Mouse (Mus musculus) MEL-GATA-1-ER (cell line): ENCODE data around the gene Adap1.
A peak's percentile ranks its signal among the peaks of the same experiment; 100 is the strongest.

Source experiments
- DNase-seq: peaks from one replicate; pipeline ENCODE4 v3.0.0-alpha.2; 2012; ENCODE audit warnings: low read depth; ENCODE audit errors: extremely low read depth

The Adap1 gene

DNA sequence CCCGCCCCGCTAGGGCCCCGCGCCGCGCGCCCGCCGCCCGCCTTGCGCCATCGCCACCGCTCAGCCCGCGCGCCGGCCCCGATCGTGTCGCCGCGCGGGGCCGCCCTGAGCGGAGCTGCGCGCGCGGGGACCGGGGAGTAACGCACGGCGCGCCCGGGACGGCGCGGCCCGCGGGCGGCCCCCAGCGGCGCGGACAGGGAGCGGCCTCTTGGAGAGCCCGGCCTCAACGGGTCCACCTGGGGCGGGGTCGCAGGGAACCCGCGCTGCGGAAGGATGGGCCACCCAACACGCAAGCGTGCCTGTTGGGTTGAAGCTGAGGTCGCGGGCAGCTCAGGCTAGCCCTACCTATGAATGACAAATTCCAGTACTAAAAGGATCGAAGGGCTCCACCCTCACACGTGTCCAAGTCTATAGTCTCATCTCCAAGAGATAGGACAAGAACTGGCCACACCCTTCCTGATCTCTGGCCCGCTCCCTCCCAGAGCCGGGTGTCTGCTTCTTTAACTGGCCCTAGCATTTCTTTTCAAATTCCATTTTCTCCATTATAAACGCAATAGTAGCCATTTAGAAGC, at the start of gene Adap1:
TSS of gene Adap1 (minus strand) at position 228 of the 572 bp plus-strand sequence.
- DNase-seq, result peak; percentile 69

DNA sequence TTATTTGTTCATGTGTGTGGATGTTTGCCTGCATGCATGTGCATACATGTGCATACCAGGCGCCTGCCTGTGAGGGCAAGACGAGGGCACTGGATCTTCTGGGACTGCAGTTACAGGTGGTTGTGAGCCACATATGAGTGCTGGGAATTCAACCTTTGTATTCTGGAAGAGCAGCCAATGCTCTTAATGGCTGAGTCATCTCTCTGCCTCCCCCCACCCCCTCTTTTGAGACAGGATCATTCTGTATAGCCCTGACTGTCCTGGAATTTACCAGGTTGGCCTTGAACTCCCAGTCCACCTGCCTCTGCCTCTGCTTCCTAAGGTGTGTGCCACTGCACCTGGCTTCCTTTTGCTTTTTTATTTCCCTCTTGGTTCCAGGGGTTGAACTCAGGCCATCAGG, 49.4 kb upstream of the Adap1 start:
- no peak for DNase-seq

DNA sequence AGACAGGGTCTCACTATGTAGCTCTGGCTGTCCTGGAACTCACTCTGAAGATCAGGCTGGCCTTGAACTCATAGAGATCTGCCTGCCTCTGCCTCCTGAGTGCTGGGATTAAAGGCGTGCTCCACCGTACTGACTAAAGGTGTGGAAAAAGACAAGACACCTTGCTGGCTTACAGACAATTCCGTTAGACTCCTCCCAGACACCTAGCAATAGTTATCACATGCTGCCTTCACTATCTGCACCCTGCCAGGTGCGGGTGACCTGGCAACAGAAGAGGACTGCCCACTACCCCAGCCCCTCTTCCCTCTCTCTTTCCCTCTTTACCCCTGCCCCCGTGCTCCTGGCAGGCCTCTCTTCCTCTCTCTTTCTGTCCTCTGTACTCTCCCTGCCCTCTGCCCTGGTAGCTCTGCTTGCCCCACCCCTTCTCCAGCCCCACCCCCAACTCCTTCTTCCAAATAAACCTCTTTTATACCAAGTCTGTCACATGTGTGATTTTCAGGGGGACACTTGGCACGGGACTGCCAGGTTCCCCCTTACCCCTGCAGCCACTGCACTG, 48.5 kb upstream of the Adap1 start:
- DNase-seq, result no peak

DNA sequence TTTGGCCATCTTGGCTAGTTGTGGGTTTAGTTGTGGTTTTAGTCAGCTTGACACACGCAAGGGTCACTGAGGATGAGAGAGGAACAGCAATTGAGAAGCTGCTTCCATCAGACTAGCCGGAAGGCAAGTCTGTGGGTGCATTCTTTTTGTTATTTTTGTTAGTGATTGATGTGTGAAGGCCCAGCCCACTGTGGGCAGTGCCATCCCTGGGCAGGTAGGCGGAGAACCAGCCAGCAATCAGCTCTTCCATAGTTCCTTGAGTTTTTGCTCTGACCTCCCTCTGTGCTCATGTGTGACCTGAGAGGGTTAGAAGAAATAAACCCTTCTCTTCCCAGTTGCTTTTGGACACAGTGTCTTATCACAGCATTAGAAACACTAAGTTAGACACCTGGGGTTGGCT, 47.7 kb upstream of the Adap1 start:
- DNase-seq, result no peak

DNA sequence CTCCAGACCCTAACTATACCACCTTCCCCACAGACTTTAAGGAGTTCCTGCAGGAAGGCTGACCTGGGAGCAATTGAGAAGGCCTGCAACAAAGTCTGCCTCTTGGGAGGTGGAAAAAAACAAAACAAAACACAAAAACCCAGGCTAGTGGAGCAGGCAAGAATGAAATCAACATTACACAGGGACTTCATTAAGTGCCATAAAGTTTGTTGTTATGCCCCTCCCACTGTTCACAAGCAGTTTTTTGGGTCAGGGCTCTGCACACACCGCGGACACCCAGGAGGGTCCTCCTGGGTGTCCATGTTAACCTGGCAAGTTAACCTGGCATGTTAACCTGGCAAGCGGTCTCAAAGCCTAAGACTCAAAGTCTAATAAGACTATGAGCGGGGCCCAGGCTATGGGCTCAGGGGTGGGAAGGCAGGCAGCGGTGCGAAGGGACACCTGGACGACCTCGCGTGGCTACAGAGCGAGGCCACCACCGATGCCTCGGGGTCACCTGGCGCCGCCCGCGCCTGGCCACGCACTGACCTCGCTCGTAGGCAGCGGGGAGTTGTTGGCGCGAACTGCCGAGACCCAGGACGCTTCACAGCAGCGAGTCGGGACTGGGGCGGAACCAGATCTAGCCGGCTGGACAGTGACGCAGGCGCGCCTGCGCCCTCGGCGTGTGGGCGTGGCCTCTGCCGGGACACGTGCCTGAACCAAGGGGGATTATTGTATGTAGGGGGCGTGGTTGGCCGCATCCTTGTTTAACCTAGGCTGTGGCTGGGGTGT, 46.4 kb upstream of the Adap1 start:
- peak; percentile 78 for DNase-seq

DNA sequence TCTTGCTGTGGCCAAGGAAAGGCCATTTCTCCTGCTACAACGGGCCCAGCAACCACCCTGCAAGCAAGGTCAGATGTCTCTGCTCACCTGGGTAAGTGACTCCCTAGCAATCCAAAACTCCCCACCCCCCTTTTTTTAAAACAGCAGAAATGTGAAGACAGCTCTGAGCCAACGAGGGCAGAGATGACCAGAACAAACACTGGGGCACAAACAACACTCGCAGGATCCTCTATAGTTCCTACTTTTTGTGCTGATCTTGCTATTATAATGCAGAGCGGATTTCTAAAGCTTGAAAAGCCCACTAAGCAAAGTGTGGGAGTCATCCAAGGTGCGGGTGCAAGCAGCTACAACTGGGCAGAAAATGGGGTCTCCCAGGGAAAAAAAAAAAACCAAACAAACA, 45.7 kb upstream of the Adap1 start:
- DNase-seq, result no peak

DNA sequence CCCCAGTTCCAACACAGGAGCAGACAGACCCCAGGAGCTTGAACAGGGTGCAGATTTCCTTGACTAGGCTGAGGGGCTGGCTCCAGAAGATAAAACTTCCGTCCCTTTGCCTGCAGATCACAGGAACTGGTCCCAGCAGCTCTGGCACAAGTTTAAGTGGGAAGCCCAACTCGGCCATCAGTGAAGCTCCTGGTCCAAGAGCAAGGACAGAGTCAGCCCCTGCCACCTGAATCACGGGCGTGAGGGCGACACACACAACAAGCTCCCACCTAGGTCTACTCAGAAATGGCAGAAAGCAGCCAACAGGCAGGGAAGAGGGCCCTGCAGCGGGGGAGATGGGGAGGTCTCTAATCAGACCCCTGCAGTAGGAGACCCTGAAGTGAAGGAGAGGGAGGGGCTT, 44.9 kb upstream of the Adap1 start:
- DNase-seq, result no peak

DNA sequence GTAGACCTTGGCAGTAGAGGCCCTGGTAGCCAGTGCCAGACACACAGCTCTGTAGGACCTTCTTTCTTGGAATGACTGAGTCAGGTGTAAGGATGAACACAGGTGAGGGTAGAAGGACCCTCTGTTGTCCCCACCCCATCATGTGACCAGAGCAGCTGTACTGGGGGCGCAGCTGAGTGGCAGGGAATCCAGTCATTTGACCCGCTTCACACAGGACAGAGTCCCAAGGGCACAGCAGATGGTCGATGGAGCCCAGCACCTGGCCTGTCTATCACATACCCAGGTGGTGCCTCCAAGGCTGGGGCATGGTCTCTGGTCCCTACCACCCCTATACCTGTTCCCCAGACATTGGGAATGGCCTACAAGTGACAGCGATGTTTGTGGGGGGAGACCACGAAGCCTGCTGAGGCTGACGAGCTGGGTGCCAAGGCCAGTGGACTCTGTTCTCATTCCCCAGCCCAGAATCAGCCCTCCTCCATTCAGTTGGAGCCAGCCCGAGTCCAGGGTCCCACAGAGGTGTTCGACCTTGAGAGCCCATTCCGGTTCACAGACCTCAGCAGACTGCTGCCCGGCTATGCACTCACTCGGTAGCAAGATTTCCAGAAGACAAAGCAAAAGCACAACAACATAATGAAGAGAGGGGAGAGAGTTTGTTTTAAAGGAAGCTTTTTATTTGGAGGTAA, 43.4 kb upstream of the Adap1 start:
- DNase-seq, result no peak

DNA sequence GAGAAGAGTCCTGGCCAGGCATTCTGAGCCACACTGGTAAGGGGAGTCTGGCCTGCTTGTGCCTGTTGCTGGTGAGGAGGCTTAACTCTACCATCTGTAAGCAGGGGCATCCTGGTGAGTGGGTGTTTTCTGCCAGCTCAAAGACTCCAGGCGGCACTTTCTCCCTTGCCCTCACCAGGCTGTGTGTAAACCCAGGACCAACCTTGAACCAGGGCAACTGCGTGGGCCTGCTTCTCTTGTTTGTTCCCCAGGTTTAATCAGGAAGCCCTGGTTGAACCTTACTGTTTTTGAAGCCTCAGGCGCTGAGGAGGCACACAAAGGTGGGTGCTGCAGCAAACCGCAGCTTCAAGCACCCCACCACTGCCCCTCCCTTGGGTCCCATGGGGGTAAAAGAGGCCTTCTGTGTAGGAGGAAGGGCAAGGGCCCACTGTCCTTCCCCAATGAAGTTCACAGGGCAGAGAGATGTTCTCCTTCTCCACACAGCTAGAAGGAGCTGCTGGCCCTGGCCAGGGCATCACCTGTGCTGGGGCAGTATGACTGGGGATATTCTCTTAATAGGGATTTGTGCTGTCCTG, 42.5 kb upstream of the Adap1 start:
- no peak for DNase-seq

DNA sequence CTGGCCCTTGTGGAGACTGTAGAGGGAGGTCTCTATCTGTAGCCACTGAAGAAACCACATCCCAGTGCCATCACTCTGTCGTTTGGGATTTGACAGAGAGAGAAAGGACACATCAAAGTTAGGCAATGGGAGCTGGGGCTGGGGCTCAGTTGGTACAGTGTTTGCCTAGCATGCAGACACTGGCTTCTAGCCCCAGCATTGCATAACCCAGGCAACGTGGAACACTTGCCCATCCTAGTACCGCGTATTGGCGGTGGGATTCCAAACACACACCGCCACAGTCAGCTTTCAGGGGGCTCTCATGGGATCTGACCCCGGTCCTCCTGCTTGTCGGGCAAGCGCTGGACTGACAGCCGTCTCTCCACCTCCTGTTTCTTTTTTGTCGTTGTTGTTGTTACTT, 41.1 kb upstream of the Adap1 start:
- DNase-seq, result no peak

DNA sequence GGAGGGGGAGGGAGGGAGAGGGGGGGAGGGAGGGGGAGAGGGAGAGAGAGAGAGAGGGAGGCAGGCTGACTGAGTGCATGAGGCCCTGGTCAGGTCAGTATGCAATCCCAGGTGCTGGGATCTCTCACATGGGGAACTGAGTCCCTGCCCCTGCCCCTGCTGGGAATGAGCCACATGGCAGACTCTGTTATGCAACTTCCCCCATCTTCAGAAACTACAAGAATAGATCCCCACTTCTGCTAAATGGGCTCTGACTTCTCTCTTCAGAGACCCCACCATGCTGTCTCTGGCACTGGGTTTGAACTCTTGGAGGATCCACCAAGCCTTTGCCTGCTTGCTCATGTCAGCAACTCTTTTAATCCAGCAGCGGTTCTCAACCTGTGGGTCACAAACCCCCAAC, 40.4 kb upstream of the Adap1 start:
- DNase-seq, result no peak

DNA sequence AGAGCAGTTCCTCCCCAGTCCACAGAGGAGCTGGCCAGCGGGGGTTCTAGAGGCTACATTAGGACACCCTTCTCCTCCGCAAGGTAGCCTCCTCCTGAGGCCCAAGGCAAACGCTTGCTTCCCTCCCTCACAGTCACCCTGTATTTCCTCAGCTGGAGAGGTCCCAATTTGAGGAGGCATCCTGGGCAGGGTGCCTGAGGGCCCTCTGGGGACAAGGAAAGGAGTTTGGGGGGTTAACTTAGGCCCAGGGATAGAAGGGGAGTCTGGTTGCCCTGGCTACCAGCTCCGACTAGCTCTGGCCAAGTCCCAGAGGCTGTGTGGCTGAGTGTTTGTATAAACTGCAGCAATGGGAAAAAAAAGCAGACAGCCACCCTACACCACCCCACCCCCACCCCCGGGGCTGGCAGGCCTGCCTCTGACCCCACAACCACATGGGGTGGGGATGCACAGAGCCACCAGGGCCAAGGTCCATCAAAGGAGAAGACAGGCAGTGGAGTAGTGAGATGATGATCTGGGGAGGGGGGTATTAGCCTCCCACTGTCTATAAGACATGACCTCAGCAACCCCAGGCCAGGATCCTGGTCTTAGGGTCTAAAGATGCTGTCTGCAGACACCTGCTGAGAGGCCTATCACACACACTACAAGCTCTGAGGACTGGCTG, 39.6 kb upstream of the Adap1 start:
- DNase-seq, result no peak

DNA sequence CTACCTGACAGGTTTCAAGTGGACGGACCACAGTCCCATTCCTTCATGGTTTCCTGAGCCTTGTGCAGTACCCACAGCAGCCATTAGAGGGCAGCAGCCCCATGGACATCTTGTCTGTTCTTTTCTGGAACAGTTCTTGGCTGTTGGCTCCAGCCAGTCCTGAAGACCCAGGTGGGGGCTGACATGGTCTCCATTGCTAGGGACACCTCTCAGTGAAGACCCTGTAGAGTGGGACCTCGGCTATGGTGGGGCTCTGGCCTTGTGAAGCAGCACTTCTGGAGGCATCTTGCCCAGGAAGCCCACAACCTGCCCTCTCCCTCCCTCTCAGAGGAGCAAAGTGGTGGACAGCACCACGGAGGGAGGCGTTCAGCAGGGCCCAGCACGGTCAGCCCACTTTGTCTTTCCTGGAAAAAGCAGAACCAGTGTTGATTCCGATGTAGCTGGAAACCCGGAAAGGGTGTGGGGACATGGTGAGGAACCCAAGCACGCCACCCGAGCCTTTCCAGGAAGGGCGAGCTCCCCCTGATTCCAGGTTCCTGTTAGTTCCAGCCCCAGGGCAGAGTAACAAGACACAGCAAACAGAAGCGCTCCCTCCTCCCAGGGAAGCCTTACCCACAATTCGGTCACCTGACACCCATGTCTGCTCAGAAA, 39.0 kb upstream of the Adap1 start:
- no peak for DNase-seq

DNA sequence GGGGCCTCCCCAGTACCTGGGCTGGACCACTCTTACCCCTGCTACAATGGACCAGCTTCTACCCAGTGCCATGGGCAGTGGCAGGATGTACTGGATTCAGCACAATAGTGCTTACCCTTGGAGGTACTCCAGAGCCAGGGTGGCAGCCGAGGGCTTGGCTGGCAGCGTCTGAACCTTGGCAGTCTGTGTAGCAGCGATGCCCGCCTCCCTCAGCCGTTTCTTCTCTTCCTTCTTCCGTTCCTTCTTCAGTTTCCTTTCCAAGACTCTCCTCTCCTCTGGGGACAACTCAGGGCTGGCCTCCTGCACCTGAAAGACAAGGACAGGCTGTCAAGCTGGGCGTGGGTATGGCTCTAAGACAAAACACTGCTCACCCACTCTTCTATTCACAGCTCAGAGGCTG, 38.4 kb upstream of the Adap1 start:
- no peak for DNase-seq

DNA sequence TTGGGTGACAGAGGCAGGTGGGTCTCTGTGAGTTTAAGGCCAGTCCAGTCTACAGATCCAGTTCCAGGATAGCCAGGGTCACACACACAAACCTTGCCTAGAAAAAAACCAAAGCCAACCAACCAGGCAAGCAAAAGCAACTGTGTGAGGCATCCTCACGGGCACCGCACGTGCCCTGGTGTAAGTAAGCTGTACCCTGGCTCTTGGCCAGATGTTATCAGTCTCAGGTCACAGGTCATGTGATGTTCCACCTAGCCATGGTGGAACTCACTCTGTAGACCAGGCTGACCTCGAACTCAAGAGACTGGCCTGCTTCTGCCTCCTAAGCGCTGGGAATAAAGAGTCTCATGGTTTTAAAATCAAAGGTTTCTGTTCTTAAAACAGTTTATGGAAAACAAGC, 33.8 kb upstream of the Adap1 start:
- no peak for DNase-seq

DNA sequence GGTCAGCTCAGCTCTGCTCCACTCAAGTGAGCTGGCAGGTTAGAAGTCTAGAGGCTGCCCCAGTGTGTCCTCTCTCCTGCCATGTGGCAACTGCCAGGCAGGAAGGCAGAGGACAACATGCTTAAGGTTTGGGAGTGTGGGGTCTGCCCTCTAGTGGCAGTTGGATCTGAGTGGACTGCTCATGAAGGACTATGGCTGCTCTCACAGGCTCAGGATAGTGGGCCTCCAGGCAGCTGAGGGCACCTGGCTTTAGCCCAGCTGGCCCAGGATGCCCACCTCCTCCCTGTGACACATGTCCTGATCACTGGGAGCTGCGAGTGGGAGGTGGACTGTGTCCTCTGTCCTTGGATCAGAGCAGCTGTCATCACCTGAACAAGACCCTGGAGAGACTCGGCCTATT, 33.2 kb upstream of the Adap1 start:
- no peak for DNase-seq

DNA sequence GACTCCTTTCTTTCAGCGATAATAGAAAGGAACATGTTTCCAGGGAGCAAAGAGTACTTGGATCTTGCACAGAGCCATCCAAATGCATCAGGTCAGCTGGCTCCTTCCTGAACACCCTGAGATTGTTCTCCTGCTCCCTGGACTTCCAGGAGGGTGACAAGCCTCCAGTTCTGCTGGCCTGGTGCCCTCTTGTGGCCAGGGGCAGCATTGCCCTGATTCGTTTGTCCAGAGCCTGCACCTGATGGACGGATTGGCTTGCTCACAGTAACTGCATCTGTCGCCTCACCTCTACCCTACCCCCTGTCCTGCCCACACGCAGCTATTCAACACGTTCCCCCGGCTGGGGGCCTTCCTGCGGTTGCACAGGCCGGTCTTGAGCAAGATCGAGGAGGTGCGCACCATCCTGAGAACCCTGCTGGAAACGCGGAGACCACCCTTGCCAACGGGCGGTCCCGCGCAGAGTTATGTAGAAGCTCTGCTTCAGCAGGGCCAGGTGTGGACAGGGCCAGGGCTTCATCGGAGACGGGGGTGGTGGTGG, 29.9 kb upstream of the Adap1 start:
- no peak for DNase-seq

DNA sequence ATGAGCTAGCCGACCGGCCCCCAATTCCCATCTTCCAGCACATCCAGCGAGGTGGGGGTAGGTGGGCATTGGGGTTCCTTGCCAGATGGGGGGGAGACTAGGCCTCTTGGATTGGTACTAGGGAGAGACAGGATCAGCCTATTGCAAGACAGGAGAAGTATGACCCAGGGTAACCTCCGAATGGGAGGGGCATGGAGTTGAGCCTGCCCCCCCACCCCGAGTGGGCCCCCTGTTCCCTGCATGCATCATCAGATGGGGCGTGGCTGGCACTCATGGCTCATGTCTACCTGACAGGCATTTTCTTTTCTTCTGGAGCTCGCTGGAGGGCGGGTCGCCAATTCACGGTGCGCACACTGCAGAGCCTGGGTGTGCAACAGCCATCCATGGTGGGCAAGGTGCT, 28.5 kb upstream of the Adap1 start:
- DNase-seq, result no peak

DNA sequence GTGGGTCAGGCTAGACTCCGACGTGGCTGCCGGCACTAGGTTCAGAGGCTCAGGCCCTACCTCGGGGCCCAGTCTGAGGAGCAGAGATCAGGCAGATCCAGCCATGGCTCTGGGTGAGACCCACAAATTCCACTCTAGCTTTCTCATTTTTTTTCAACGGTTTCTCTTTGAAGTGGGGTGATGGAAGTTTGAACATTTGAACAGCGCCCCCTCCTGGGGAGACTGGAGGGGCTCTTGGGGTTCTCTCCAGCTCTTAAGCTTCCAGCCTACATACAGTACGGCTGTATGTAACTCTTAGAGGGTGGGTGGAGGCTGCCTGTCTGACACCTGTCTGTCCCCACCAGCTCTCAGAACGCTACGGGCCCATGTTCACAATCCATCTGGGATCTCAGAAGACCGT, 28.1 kb upstream of the Adap1 start:
- no peak for DNase-seq

DNA sequence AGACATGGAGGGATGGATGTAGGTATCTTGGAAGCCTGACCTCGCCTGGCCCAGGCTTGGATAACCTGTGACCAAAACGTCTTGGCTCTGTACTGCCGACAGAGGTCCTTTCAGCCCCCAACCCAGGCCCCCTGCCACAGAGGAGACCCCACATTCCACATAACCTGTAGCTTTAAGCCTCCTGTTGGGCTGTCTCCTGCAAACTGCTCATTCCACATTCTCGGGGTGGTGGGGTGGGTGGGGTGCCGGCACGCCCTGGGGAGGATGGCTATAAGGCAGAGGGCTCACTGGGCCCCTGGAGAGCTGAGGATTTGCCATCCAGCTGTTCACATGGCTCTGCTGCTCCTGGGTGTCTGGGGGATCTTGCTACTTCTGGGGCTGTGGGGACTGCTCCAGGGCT, 26.9 kb upstream of the Adap1 start, which contains the start of gene Cyp2w1:
TSS of gene Cyp2w1 (plus strand) at position 301 of the 400 bp plus-strand sequence.
- DNase-seq, result no peak

DNA sequence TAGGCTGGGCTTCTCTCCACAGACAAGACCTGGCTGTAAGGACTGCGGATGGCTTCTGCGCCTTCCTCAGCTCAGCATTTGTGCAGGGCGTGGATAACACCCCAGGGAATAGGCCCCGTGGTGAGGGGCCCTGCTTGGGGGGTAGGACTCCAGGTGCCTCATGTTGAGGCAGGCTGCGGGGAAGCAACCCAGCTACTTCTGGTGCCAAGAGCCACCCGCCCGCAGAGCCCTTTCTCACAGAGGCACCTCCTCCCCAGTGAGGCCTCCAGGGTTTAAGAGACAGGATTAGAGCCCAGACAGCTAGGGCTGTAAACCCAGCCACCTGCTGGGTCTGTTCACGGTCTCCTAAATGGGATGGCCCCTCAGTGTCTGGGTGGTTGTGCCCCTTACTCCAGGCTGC, 26.2 kb upstream of the Adap1 start:
- DNase-seq, result no peak
